In genomic region chr7:121084840-121085453, GRCm38 (mm10) we compare ENCODE assay signal across 17 mouse cellular contexts. TPM values are rescaled to one million over a fixed set of nuclear protein-coding genes. Genes with fewer than 3 reads are reported as not detected.
A peak's percentile ranks its signal among the peaks of the same experiment; 100 is the strongest.
DNase-seq lines count a peak whose midpoint lies in the region; ATAC-seq and TF ChIP-seq lines count a peak whose summit lies in the region.
"Had no signal": no experiment of that assay in that cellular context is flagged by ENCODE, and none has a peak within 500 bp of the region (broad histone marks: within the 10 kb centered on the region; RNA-seq: fewer than 3 reads in every experiment).

No protein-coding gene starts in this region.

- H3K4me3 ChIP-seq in heart, embryonic 10.5 days, result no peak overlapping the region
- H3K4me3 ChIP-seq in limb, embryonic 14.5 days (replicated peaks; ENCODE audit: low read length), result no peak overlapping the region
- H3K4me3 ChIP-seq in limb, embryonic 10.5 days, result no peak overlapping the region
- H3K4me3 ChIP-seq in forebrain, embryonic 15.5 days, result no peak overlapping the region
- H3K4me3 ChIP-seq in hindbrain, postnatal 0 days (ENCODE audit: low read length), result no peak overlapping the region
- H3K4me3 ChIP-seq: embryonic facial prominence, embryonic 15.5 days; hindbrain, embryonic 15.5 days; megakaryocyte, embryonic 14.5 days had no signal

- no peaks in the 10 kb centered on the region for H3K27me3 ChIP-seq in heart, embryonic 10.5 days (ENCODE audit: insufficient read depth, poor library complexity, severe bottlenecking)
- H3K27me3 ChIP-seq in limb, embryonic 14.5 days (ENCODE audit: control insufficient read depth, insufficient read depth, low read length), result no peaks in the 10 kb centered on the region
- H3K27me3 ChIP-seq in limb, embryonic 10.5 days (ENCODE audit: low read depth, poor library complexity, severe bottlenecking), result no peaks in the 10 kb centered on the region
- no peaks in the 10 kb centered on the region for H3K27me3 ChIP-seq in forebrain, embryonic 15.5 days
- H3K27me3 ChIP-seq in hindbrain, postnatal 0 days (ENCODE audit: insufficient read depth, low read length), result no peaks in the 10 kb centered on the region
- H3K27me3 ChIP-seq: embryonic facial prominence, embryonic 15.5 days; hindbrain, embryonic 15.5 days had no signal

- H3K9me3 ChIP-seq in heart, embryonic 10.5 days, result no peaks in the 10 kb centered on the region
- H3K9me3 ChIP-seq in limb, embryonic 14.5 days (ENCODE audit: control insufficient read depth, low read length), result no peaks in the 10 kb centered on the region
- H3K9me3 ChIP-seq in limb, embryonic 10.5 days (replicated peaks), result no peaks in the 10 kb centered on the region
- H3K9me3 ChIP-seq in forebrain, embryonic 15.5 days, result 0 out of 2 replicates have a peak, but pooled peaks cover 2% of the 10 kb centered on the region
- no peaks in the 10 kb centered on the region for H3K9me3 ChIP-seq in hindbrain, postnatal 0 days (ENCODE audit: low read length)
- H3K9me3 ChIP-seq: embryonic facial prominence, embryonic 15.5 days; hindbrain, embryonic 15.5 days; megakaryocyte, embryonic 14.5 days had no signal

- peak; percentile 85 for DNase-seq in heart, adult 11 months
- no peak for DNase-seq in heart, embryonic 10.5 days (ENCODE audit: low spot score)
- no peak for DNase-seq in limb, embryonic 14.5 days (ENCODE audit: low spot score)
- no peak for DNase-seq in limb, embryonic 10.5 days (ENCODE audit: low spot score)
- peak; percentile 58 for DNase-seq in hindbrain, postnatal 0 days (ENCODE audit: low spot score)
- DNase-seq in kidney, postnatal 4 days, result no peak
- DNase-seq: adrenal gland, adult 2 months; B cell, adult 2 months; cerebellum, adult 2 months; kidney, adult 18-20 months; kidney, postnatal 14 days; thymus, postnatal 4 days had no signal

- WGBS in heart, embryonic 10.5 days, result 67% methylated on average over 8 of the region's 8 CpGs
- 54% methylated on average over 8 of the region's 8 CpGs for WGBS in limb, embryonic 14.5 days
- 78% methylated on average over 8 of the region's 8 CpGs for WGBS in limb, embryonic 10.5 days
- WGBS in forebrain, embryonic 15.5 days, result 29% methylated on average over 8 of the region's 8 CpGs
- 48% methylated on average over 8 of the region's 8 CpGs for WGBS in hindbrain, postnatal 0 days

- H3K9ac ChIP-seq in limb, embryonic 14.5 days (ENCODE audit: low read depth, low read length, severe bottlenecking), result no peak overlapping the region
- H3K9ac ChIP-seq in forebrain, embryonic 15.5 days (replicated peaks), result no peak overlapping the region
- H3K9ac ChIP-seq in hindbrain, postnatal 0 days (replicated peaks; ENCODE audit: low read length), result no peak overlapping the region
- H3K9ac ChIP-seq: embryonic facial prominence, embryonic 15.5 days; hindbrain, embryonic 15.5 days; liver, embryonic 14.5 days had no signal

- H3K27ac ChIP-seq in heart, embryonic 10.5 days, result no peak overlapping the region
- no peak overlapping the region for H3K27ac ChIP-seq in limb, embryonic 14.5 days (replicated peaks; ENCODE audit: low read depth, low read length)
- no peak overlapping the region for H3K27ac ChIP-seq in limb, embryonic 10.5 days
- H3K27ac ChIP-seq in forebrain, embryonic 15.5 days (replicated peaks), result no peak overlapping the region
- H3K27ac ChIP-seq in hindbrain, postnatal 0 days, result no peak overlapping the region
- H3K27ac ChIP-seq: embryonic facial prominence, embryonic 15.5 days; hindbrain, embryonic 15.5 days; liver, embryonic 14.5 days had no signal

- no peak overlapping the region for H3K4me2 ChIP-seq in limb, embryonic 14.5 days (replicated peaks; ENCODE audit: low read depth, low read length, severe bottlenecking)
- H3K4me2 ChIP-seq in forebrain, embryonic 15.5 days (replicated peaks), result no peak overlapping the region
- no peak overlapping the region for H3K4me2 ChIP-seq in hindbrain, postnatal 0 days (ENCODE audit: low read depth, low read length)
- H3K4me2 ChIP-seq: embryonic facial prominence, embryonic 15.5 days; hindbrain, embryonic 15.5 days had no signal

- no peak for TF ChIP-seq CTCF in hindbrain, postnatal 0 days (IDR thresholded peaks at IDR 0.05; ENCODE audit: low read depth)

- peaks cover 6% of the 10 kb centered on the region; the same call in 1 of the 2 replicates for H3K36me3 ChIP-seq in heart, embryonic 10.5 days
- peaks cover 3% of the 10 kb centered on the region; the same call in 1 of the 2 replicates for H3K36me3 ChIP-seq in limb, embryonic 14.5 days (ENCODE audit: control insufficient read depth, insufficient read depth, low read length)
- peaks cover 7% of the 10 kb centered on the region; the same call in 1 of the 2 replicates for H3K36me3 ChIP-seq in limb, embryonic 10.5 days
- peaks cover 2% of the 10 kb centered on the region; the same call in 1 of the 2 replicates for H3K36me3 ChIP-seq in forebrain, embryonic 15.5 days
- H3K36me3 ChIP-seq in hindbrain, postnatal 0 days (ENCODE audit: insufficient read depth, low read length), result no peaks in the 10 kb centered on the region
- H3K36me3 ChIP-seq: embryonic facial prominence, embryonic 15.5 days had no signal

- TF ChIP-seq POLR2A in limb, embryonic 14.5 days (IDR thresholded peaks at IDR 0.05; ENCODE audit: borderline replicate concordance, extremely low read depth, insufficient read depth, insufficient read length), result no peak

- 0 out of 2 replicates have a peak, but pooled peaks have one; percentile 44 for ATAC-seq in limb, embryonic 14.5 days (ENCODE audit: low FRiP score, low read depth)
- ATAC-seq in forebrain, embryonic 15.5 days (replicated peaks), result peak; percentile 47
- ATAC-seq in hindbrain, postnatal 0 days, result no peak

- peaks cover 9% of the 10 kb centered on the region for H3K4me1 ChIP-seq in heart, embryonic 10.5 days
- peaks cover 3% of the 10 kb centered on the region for H3K4me1 ChIP-seq in limb, embryonic 14.5 days (ENCODE audit: control insufficient read depth, insufficient read depth, low read length)
- peaks cover 30% of the 10 kb centered on the region for H3K4me1 ChIP-seq in limb, embryonic 10.5 days
- peaks cover 16% of the 10 kb centered on the region for H3K4me1 ChIP-seq in forebrain, embryonic 15.5 days
- H3K4me1 ChIP-seq in hindbrain, postnatal 0 days (ENCODE audit: insufficient read depth, low read length), result no peaks in the 10 kb centered on the region

RNA-seq across cellular contexts. Expression of gene Otoa, which starts 3.5 kb away (rescaled TPM):
- polyA plus RNA-seq in heart, embryonic 10.5 days (2016; fragmentation: Nextera tagmentation; extraction: Ambion mirVana), result 0.04 TPM in 1 of 2 replicates, not detected in the other
- polyA plus RNA-seq in limb, embryonic 14.5 days (2012; rRNA removed), result 0.48 and 0.53 TPM in 2 replicates
- polyA plus RNA-seq in limb, embryonic 14.5 days (2014; fragmentation: Nextera tagmentation; extraction: Ambion mirVana), result 0.15 and 0.28 TPM in 2 replicates
- not detected in 2 replicates for polyA plus RNA-seq in limb, embryonic 10.5 days (2016; fragmentation: Nextera tagmentation; extraction: Ambion mirVana)
- 0.06 TPM in 1 of 2 replicates, not detected in the other for polyA plus RNA-seq in forebrain, embryonic 15.5 days (2015; fragmentation: Nextera tagmentation; extraction: Ambion mirVana)
- total RNA-seq in hindbrain, postnatal 0 days (2014; rRNA removed), result 0.73 and 1.0 TPM in 2 replicates
- 0.11 and 0.24 TPM in 2 replicates for polyA plus RNA-seq in hindbrain, postnatal 0 days (2015; fragmentation: Nextera tagmentation; extraction: Ambion mirVana)

RNA-seq across cellular contexts. Expression of gene Igsf6, which starts 10.6 kb away (rescaled TPM):
- polyA plus RNA-seq in heart, embryonic 10.5 days (2016; fragmentation: Nextera tagmentation; extraction: Ambion mirVana), result 0.39 and 0.92 TPM in 2 replicates
- 0.87 and 0.97 TPM in 2 replicates for polyA plus RNA-seq in limb, embryonic 14.5 days (2012; rRNA removed)
- polyA plus RNA-seq in limb, embryonic 14.5 days (2014; fragmentation: Nextera tagmentation; extraction: Ambion mirVana), result 1.9 and 2.2 TPM in 2 replicates
- 0.65 and 1.1 TPM in 2 replicates for polyA plus RNA-seq in limb, embryonic 10.5 days (2016; fragmentation: Nextera tagmentation; extraction: Ambion mirVana)
- 0.79 and 1.1 TPM in 2 replicates for polyA plus RNA-seq in forebrain, embryonic 15.5 days (2015; fragmentation: Nextera tagmentation; extraction: Ambion mirVana)
- 0.11 TPM in 1 of 2 replicates, not detected in the other for total RNA-seq in hindbrain, postnatal 0 days (2014; rRNA removed)
- 0.86 and 0.88 TPM in 2 replicates for polyA plus RNA-seq in hindbrain, postnatal 0 days (2015; fragmentation: Nextera tagmentation; extraction: Ambion mirVana)

RNA-seq across cellular contexts. Expression of gene Mettl9, which starts 50.7 kb away (rescaled TPM):
- polyA plus RNA-seq in heart, embryonic 10.5 days (2016; fragmentation: Nextera tagmentation; extraction: Ambion mirVana), result 93.7 and 135 TPM in 2 replicates
- 91.6 and 94.8 TPM in 2 replicates for polyA plus RNA-seq in limb, embryonic 14.5 days (2012; rRNA removed)
- 188 and 197 TPM in 2 replicates for polyA plus RNA-seq in limb, embryonic 14.5 days (2014; fragmentation: Nextera tagmentation; extraction: Ambion mirVana)
- 205 and 223 TPM in 2 replicates for polyA plus RNA-seq in limb, embryonic 10.5 days (2016; fragmentation: Nextera tagmentation; extraction: Ambion mirVana)
- polyA plus RNA-seq in forebrain, embryonic 15.5 days (2015; fragmentation: Nextera tagmentation; extraction: Ambion mirVana), result 214 and 232 TPM in 2 replicates
- 53.4 and 62.1 TPM in 2 replicates for total RNA-seq in hindbrain, postnatal 0 days (2014; rRNA removed)
- polyA plus RNA-seq in hindbrain, postnatal 0 days (2015; fragmentation: Nextera tagmentation; extraction: Ambion mirVana), result 153 and 155 TPM in 2 replicates

Comparison
In these comparisons a context has a peak if more than half of its experiments do, and no peak if none do; other contexts are left out.
1. DNase-seq: peak in heart, adult 11 months (single experiment) and hindbrain, postnatal 0 days (single experiment); none in heart, embryonic 10.5 days (single experiment), limb, embryonic 14.5 days (single experiment), limb, embryonic 10.5 days (single experiment) and kidney, postnatal 4 days (0 of 2).